Mouse (Mus musculus) liver, embryonic 12.5 days (tissue): ENCODE measurements around the gene Elovl2. TPM values are rescaled to one million over a fixed set of nuclear protein-coding genes. Genes with fewer than 3 reads are reported as not detected.

Experiments used
- ATAC-seq: fragments of 200-750 bp; cut with Nextera tagmentation; 2 replicates; pipeline ENCODE4 v1.8.0; 2017; ENCODE audit warnings: moderate number of reproducible peaks, mild to moderate bottlenecking, moderate library complexity
- H3K27ac ChIP-seq: fragments of 300-500 bp; sonication (generic); 2 replicates; pipeline ENCODE4 v1.5.1; 2016; ENCODE audit warnings: mild to moderate bottlenecking
- H3K27me3 ChIP-seq: fragments of 300-500 bp; sonication (generic); replicated peaks from 2 replicates; pipeline ENCODE4 v1.6.1; 2016; ENCODE audit warnings: mild to moderate bottlenecking, moderate library complexity
- H3K36me3 ChIP-seq: fragments of 300-500 bp; sonication (generic); 2 replicates; pipeline ENCODE4 v1.6.1; 2016; ENCODE audit warnings: mild to moderate bottlenecking, moderate library complexity
- H3K4me1 ChIP-seq: fragments of 300-500 bp; sonication (generic); 2 replicates; pipeline ENCODE4 v1.6.1; 2016
- H3K4me2 ChIP-seq: fragments of 300-500 bp; sonication (generic); 2 replicates; pipeline ENCODE4 v1.6.1; 2016; ENCODE audit warnings: mild to moderate bottlenecking, moderate library complexity
- H3K4me3 ChIP-seq: fragments of 300-500 bp; sonication (generic); 2 replicates; pipeline ENCODE4 v1.5.1; 2016; ENCODE audit warnings: mild to moderate bottlenecking, moderate library complexity
- H3K9ac ChIP-seq: fragments of 300-500 bp; sonication (generic); 2 replicates; pipeline ENCODE4 v1.6.1; 2016; ENCODE audit warnings: mild to moderate bottlenecking, moderate library complexity
- H3K9me3 ChIP-seq: fragments of 300-500 bp; sonication (generic); replicated peaks from 2 replicates; pipeline ENCODE4 v1.6.1; 2016; ENCODE audit warnings: mild to moderate bottlenecking, moderate library complexity
- WGBS: fragments of 180-500 bp; shearing (Covaris S2); methylation state at CpG from one replicate; pipeline ENCODE4 v1.1.7; 2016; ENCODE audit not compliant: insufficient replicate concordance; 5-methylcytosine and 5-hydroxymethylcytosine counted together
- polyA plus RNA-seq: library from polyadenylated mRNA; unstranded; fragments of >200 nt; fragmentation: Nextera tagmentation; extraction: Ambion mirVana; gene quantifications from 2 replicates; pipeline ENCODE4 v1.2.1, GENCODE M21; 2016

Elovl2 gene
- polyA plus RNA-seq, 1 experiment from 2014 or later, result 27.7 TPM

DNA sequence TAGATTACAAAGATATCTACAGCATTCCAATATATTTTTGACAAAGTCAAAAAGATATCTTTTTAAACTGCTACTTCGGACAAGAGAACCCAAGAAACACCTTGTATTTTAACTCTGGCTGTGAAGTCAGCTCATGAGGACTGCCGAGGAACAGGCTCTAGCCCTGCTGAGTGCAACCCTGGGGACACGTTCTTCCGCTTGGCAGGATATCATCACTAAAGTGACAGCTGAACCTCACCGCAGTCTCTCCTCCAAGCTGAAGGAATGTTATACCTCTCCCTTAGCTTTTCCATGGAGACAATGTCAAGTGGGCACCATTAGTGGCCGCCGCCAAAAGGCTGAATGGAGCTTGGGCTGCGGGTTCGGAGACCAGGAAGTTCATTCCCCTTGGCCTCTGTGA lies 16.5 kb downstream of the Elovl2 start:
- WGBS, result 73% methylated on average over 9 of the region's 9 CpGs

DNA sequence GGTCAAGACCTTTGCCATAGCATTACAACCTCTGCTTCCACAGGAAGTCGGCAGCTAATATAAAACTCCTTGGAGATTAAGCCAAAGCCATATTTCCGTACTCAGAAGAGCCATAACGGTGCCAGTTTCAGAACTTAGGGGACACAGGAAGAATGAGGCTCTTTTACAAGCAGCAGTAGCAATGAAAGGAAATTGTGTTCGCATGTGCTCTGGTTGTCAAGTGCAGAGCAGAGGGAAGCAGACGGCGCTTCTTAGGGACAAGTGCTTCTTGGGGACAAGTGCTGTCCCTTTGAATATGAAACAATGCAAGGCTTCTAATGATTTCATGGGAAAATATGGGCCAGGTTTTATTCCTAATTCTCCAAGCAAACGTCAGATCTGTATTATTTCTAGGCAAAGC lies 16.9 kb downstream of the Elovl2 start:
- ATAC-seq, result no peak
- WGBS, result 64% methylated on average over 7 of the region's 7 CpGs
- Histone ChIP-seq H3K27ac (no peak overlapping the region), H3K27me3 (no peaks in the 10 kb centered on the region), H3K36me3 (no peaks in the 10 kb centered on the region), H3K4me3 (no peak overlapping the region), H3K9me3 (no peaks in the 10 kb centered on the region), H3K4me1 (peaks cover 8% of the 10 kb centered on the region; the same call in 1 of the 2 replicates), H3K4me2 (no peak overlapping the region), H3K9ac (no peak overlapping the region)

More for the DNA sequence above, 16.5 kb downstream of the Elovl2 start:
- Histone ChIP-seq H3K4me1 (peaks cover 8% of the 10 kb centered on the region; the same call in 1 of the 2 replicates), H3K27me3 (no peaks in the 10 kb centered on the region), H3K4me2 (no peak overlapping the region), H3K27ac (no peak overlapping the region), H3K9me3 (no peaks in the 10 kb centered on the region), H3K4me3 (no peak overlapping the region), H3K9ac (no peak overlapping the region), H3K36me3 (no peaks in the 10 kb centered on the region)
- ATAC-seq, result no peak

DNA sequence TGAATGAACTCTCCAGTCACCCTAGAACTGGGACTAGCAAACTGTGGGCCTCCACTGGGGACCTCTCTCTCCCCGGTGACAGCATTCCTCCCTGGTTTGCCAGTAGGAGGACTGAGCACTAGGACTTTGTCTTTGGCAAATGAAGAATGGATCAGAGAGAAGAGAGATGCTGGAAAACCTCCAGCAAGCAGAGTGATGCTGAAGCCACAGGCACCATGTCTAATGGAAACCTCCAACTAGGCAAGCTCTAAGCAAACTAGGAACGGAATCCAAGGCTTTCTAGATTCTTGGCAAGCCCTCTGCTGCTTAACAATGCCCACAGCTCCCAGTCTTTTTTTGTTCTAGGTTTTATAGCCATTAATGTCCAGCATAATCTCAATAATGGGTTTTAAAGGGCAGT lies 19.3 kb downstream of the Elovl2 start:
- Histone ChIP-seq H3K9ac (no peak overlapping the region), H3K36me3 (no peaks in the 10 kb centered on the region), H3K9me3 (no peaks in the 10 kb centered on the region), H3K4me2 (no peak overlapping the region), H3K27ac (no peak overlapping the region), H3K4me3 (no peak overlapping the region), H3K27me3 (no peaks in the 10 kb centered on the region), H3K4me1 (peaks cover 8% of the 10 kb centered on the region; the same call in 1 of the 2 replicates)
- no peak for ATAC-seq
- WGBS, result 58% methylated on average over 2 of the region's 2 CpGs

DNA sequence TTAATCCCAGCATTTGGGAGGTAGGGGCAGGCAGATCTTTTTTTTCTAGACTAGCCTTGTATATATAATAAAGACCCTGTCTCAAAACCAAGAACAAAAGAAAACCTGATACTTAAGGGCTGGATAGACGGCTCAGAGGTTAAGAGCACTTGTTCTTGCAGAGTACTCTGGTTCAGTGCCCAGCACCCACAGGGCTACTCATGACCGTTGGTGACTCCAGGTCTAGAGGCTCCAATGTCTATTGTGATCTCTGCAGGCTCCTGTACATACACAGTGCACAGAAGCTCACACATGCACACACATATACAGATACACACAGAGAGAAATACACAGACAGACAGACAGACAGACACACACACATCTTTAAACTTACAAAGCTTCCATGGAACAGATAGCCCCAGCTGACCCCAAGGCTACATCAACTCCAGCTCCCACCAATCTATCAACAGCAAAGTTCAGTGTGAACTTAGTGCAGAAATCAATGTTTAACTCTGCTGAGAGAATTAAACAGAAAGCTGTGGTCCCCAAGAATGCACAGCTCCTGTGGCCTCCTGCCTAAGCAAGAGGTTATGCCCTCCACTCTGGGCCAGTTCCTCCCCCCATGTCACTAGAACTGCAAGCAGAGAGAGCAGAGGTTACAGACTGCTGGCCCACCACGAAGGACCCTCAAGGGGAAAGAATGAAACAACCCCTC lies 24.4 kb downstream of the Elovl2 start:
- H3K36me3 ChIP-seq, result no peaks in the 10 kb centered on the region
- no peak overlapping the region; the same call in 1 of the 2 replicates for H3K27ac ChIP-seq
- 49% methylated on average over 3 of the region's 3 CpGs for WGBS
- no peak overlapping the region for H3K9ac ChIP-seq
- no peaks in the 10 kb centered on the region for H3K27me3 ChIP-seq
- peaks cover 4% of the 10 kb centered on the region; the same call in 1 of the 2 replicates for H3K4me1 ChIP-seq
- H3K4me3 ChIP-seq, result no peak overlapping the region
- ATAC-seq, result peak; percentile 58
- no peak overlapping the region for H3K4me2 ChIP-seq
- H3K9me3 ChIP-seq, result no peaks in the 10 kb centered on the region

DNA sequence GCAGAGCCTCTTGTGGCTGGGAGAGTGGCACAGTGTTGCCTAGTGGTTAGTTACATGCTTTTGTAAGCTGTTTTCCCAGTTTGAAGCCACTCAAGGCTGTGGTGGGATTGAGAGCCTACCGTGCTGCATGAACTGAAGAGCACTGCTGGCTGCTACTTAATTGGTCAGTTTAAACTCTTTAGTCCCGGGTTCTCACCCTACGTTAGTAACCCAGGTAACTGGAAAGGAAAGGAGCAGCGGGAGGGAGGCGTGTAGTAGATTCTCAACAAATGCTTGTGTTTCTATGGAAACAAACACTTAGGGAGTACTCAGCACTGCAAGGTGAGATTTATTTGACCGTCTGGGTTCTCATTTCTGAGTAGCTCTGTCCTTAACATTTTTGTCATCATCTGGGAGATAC lies 32.3 kb downstream of the Elovl2 start:
- ATAC-seq, result no peak
- Histone ChIP-seq H3K9ac (no peak overlapping the region), H3K36me3 (no peaks in the 10 kb centered on the region), H3K27me3 (no peaks in the 10 kb centered on the region), H3K4me3 (no peak overlapping the region), H3K9me3 (no peaks in the 10 kb centered on the region), H3K27ac (no peak overlapping the region), H3K4me1 (no peaks in the 10 kb centered on the region), H3K4me2 (no peak overlapping the region)
- WGBS, result 71% methylated on average over 6 of the region's 6 CpGs

DNA sequence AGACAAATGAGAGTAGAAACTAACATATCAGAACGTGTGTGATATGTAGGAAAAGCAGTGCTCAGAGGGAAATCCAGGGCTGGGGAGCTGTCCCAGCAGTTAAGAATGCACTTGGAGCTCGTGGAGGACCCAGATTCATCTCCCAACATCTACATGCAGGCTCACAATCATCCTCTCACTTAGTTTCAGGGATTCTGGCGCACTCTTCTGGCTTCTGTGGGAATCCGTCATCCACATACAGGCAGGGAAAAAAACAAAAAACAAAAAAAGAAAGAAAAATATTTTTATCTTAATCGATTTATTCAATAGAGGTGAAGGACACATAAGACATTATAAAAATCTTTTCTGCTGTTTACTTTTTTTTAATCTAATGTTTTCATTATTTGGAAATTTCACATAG lies 61.8 kb downstream of the Elovl2 start:
- 46% methylated on average over 5 of the region's 5 CpGs for WGBS
- H3K36me3 ChIP-seq, result no peaks in the 10 kb centered on the region
- H3K27ac ChIP-seq, result no peak overlapping the region
- H3K9ac ChIP-seq, result no peak overlapping the region
- H3K4me1 ChIP-seq, result no peaks in the 10 kb centered on the region
- no peak overlapping the region for H3K4me3 ChIP-seq
- H3K27me3 ChIP-seq, result no peaks in the 10 kb centered on the region
- ATAC-seq, result no peak
- H3K4me2 ChIP-seq, result no peak overlapping the region
- no peaks in the 10 kb centered on the region for H3K9me3 ChIP-seq

DNA sequence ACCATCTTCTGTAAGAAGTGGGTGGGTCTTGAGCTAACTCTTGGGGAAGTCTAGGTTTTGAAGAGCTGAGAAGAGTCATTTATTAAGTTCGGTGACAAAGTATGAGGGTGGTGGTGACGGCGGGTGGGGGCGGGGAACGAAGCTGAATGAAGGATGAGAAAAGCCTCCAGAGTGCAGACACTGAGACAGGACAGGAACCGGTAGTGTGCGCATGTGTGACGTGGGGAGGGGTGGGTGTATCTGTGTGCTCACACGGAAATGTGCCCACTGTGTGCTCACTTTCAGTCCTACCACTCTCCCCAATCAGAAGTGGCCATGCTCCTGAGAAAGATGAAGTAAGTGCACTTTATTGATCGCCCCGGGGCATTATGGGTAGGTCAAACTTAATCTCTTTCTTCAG lies 67.1 kb downstream of the Elovl2 start:
- Histone ChIP-seq H3K4me1 (no peaks in the 10 kb centered on the region), H3K4me3 (no peak overlapping the region), H3K27me3 (no peaks in the 10 kb centered on the region), H3K36me3 (no peaks in the 10 kb centered on the region), H3K4me2 (no peak overlapping the region), H3K27ac (no peak overlapping the region), H3K9ac (no peak overlapping the region), H3K9me3 (no peaks in the 10 kb centered on the region)
- WGBS, result 58% methylated on average over 11 of the region's 11 CpGs
- ATAC-seq, result no peak

DNA sequence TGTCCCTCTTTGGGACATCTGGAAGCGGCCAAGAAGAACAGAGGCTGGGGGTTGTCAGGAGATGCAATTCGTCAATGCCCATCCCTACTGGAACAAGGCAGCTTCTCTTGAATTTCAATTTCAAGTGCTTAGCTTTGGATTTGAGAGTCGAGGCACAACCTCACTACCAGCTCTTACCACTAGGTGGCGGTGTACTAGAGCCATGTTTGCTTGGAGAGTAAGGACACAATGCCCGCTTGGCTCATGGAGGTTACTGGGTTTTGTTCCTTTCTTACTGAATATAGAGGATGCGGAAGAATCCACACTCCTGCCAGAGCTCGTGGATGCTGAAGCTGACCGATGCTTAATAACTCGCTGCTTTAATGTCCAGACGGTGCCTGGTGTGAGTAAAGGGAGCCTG lies 73.9 kb downstream of the Elovl2 start:
- Histone ChIP-seq H3K9ac (no peak overlapping the region), H3K4me1 (no peaks in the 10 kb centered on the region), H3K4me2 (no peak overlapping the region), H3K27me3 (no peaks in the 10 kb centered on the region), H3K27ac (no peak overlapping the region), H3K4me3 (no peak overlapping the region), H3K9me3 (no peaks in the 10 kb centered on the region), H3K36me3 (no peaks in the 10 kb centered on the region)
- 59% methylated on average over 10 of the region's 10 CpGs for WGBS
- no peak for ATAC-seq

DNA sequence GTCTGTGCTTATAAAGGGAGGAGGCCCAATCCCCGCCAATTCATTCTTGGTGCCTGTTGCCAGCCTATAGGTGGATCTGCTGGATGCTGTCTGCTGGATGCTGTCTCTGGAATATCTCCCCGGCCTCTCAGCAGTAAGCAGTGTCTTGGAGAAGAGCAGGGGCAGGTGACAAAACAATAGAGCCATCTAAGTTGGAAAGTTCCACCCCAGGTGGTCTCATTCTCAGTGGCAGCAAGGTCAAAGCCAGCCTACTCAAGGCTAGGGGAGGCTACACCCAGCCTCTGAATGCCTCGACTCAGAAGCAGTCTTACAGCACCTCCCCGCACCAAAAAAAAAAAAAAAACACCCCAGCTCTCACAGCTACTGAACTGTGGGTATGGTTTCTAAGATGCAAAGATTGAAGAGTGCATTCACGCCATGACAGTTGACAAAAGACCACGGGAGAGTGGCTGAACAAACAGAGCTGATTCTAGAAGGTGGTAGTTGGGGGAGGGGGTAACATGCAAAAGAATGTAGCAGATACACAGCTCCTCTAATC lies 74.7 kb downstream of the Elovl2 start:
- H3K27me3 ChIP-seq, result no peaks in the 10 kb centered on the region; the same call in 1 of the 2 replicates
- no peak overlapping the region for H3K4me3 ChIP-seq
- no peaks in the 10 kb centered on the region for H3K4me1 ChIP-seq
- ATAC-seq, result no peak
- no peak overlapping the region for H3K9ac ChIP-seq
- H3K27ac ChIP-seq, result no peak overlapping the region
- no peak overlapping the region for H3K4me2 ChIP-seq
- WGBS, result 53% methylated on average over 6 of the region's 6 CpGs
- H3K9me3 ChIP-seq, result no peaks in the 10 kb centered on the region
- no peaks in the 10 kb centered on the region for H3K36me3 ChIP-seq

DNA sequence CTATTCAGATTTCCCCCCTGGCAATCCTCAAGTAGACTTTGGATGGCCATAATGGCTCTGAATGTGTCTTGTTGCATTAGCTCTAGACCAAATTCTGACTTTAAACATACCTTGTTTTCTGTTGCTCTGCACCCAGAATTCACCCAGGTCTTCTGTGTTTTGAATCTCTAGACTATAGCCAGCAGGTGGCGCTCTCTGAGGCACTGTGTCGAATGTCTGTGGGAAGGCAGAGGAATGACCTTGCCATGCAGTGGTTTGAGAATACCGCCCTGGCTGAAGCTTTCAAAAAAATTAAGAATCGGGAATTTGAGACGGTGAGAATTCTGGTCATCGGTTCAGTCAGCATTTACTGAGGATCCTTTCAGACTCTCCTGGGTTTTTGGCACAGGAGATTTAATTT lies 85.3 kb downstream of the Elovl2 start:
- no peaks in the 10 kb centered on the region for H3K4me1 ChIP-seq
- WGBS, result 7% methylated on average over 6 of the region's 6 CpGs

More for the DNA sequence above, 85.3 kb downstream of the Elovl2 start:
- Histone ChIP-seq H3K4me2 (no peak overlapping the region), H3K27me3 (peaks cover 3% of the 10 kb centered on the region; the same call in 1 of the 2 replicates), H3K9ac (no peak overlapping the region), H3K27ac (no peak overlapping the region), H3K4me3 (no peak overlapping the region), H3K9me3 (no peaks in the 10 kb centered on the region), H3K36me3 (no peaks in the 10 kb centered on the region)
- ATAC-seq, result no peak
